Comparison of ENCODE assay signal across 11 mouse cellular contexts in genomic region chr11:95875804-95876203, GRCm38 (mm10). TPM values are rescaled to one million over a fixed set of nuclear protein-coding genes. Genes with fewer than 3 reads are reported as not detected.
DNase-seq lines count a peak whose midpoint lies in the region; ATAC-seq and TF ChIP-seq lines count a peak whose summit lies in the region.
"Had no signal": no experiment of that assay in that cellular context is flagged by ENCODE, and none has a peak within 500 bp of the region (broad histone marks: within the 10 kb centered on the region; RNA-seq: fewer than 3 reads in every experiment).

No protein-coding gene starts in this region.

- ATAC-seq in kidney, embryonic 16.5 days (ENCODE audit: low FRiP score, low TSS enrichment) = no peak
- ATAC-seq: intestine, embryonic 15.5 days had no signal

- H3K4me1 ChIP-seq in cerebellum, adult 2 months (ENCODE audit: control insufficient read depth, insufficient read depth, low read length) = no peaks in the 10 kb centered on the region
- H3K4me1 ChIP-seq in limb, embryonic 10.5 days = peaks cover 7% of the 10 kb centered on the region; the same call in 1 of the 2 replicates
- no peaks in the 10 kb centered on the region for H3K4me1 ChIP-seq in kidney, embryonic 16.5 days (ENCODE audit: insufficient read depth, low read length)
- H3K4me1 ChIP-seq: embryonic facial prominence, embryonic 12.5 days; intestine, embryonic 15.5 days had no signal

- H3K27me3 ChIP-seq in cerebellum, adult 2 months (ENCODE audit: control insufficient read depth, insufficient read depth, low read length) = no peaks in the 10 kb centered on the region
- H3K27me3 ChIP-seq in limb, embryonic 10.5 days (ENCODE audit: low read depth, poor library complexity, severe bottlenecking) = no peaks in the 10 kb centered on the region
- no peaks in the 10 kb centered on the region for H3K27me3 ChIP-seq in kidney, embryonic 16.5 days (ENCODE audit: insufficient read depth, low read length)
- H3K27me3 ChIP-seq: intestine, embryonic 15.5 days had no signal

- H3K9ac ChIP-seq in kidney, embryonic 16.5 days (replicated peaks; ENCODE audit: low read length) = no peak overlapping the region
- H3K9ac ChIP-seq: embryonic facial prominence, embryonic 12.5 days; intestine, embryonic 15.5 days had no signal

- no peaks in the 10 kb centered on the region for H3K36me3 ChIP-seq in limb, embryonic 10.5 days
- H3K36me3 ChIP-seq in kidney, embryonic 16.5 days (ENCODE audit: insufficient read depth, low read length) = no peaks in the 10 kb centered on the region
- H3K36me3 ChIP-seq: embryonic facial prominence, embryonic 12.5 days; intestine, embryonic 15.5 days had no signal

- no peaks in the 10 kb centered on the region for H3K9me3 ChIP-seq in limb, embryonic 10.5 days (replicated peaks)
- H3K9me3 ChIP-seq in kidney, embryonic 16.5 days (ENCODE audit: low read length) = no peaks in the 10 kb centered on the region
- H3K9me3 ChIP-seq: embryonic facial prominence, embryonic 12.5 days; intestine, embryonic 15.5 days had no signal

- H3K27ac ChIP-seq in cerebellum, adult 2 months (ENCODE audit: insufficient read depth, low read length) = no peak overlapping the region
- H3K27ac ChIP-seq in limb, embryonic 10.5 days = no peak overlapping the region
- no peak overlapping the region for H3K27ac ChIP-seq in kidney, embryonic 16.5 days (ENCODE audit: low read length)
- H3K27ac ChIP-seq: embryonic facial prominence, embryonic 12.5 days; intestine, embryonic 15.5 days; macrophage had no signal

- intact Hi-C loops in heart, postnatal 14 days (cut with DNase I) = loop anchor here (10.0 kb wide), 1 partner anchor 259 kb away; the partner anchor contains the start of gene Ttll6

- WGBS in cerebellum, adult 2 months = 25% methylated on average over 9 of the region's 9 CpGs
- WGBS in limb, embryonic 10.5 days = 32% methylated on average over 9 of the region's 9 CpGs
- 31% methylated on average over 9 of the region's 9 CpGs for WGBS in kidney, embryonic 16.5 days

- DNase-seq in cerebellum, adult 2 months = no peak
- no peak for DNase-seq in cerebellum, adult 11-12 months
- DNase-seq in thymus, postnatal 0 days (ENCODE audit: low spot score) = peak; percentile 40
- no peak for DNase-seq in thymus, adult 18-20 months
- DNase-seq in limb, embryonic 10.5 days (ENCODE audit: low spot score) = no peak
- DNase-seq in ovary, postnatal 36 days (ENCODE audit: low spot score) = no peak
- no peak for DNase-seq in heart, postnatal 14 days

- peak overlapping the region; percentile 14 for H3K4me3 ChIP-seq in cerebellum, adult 2 months (replicated peaks; ENCODE audit: insufficient read depth, low read depth, low read length)
- peak overlapping the region; percentile 28; the same call in 1 of the 2 replicates for H3K4me3 ChIP-seq in limb, embryonic 10.5 days
- no peak overlapping the region for H3K4me3 ChIP-seq in kidney, embryonic 16.5 days (ENCODE audit: low read length)
- H3K4me3 ChIP-seq: embryonic facial prominence, embryonic 12.5 days; intestine, embryonic 15.5 days had no signal

- no peak for TF ChIP-seq POLR2A in cerebellum, adult 2 months (IDR thresholded peaks at IDR 0.05; ENCODE audit: borderline replicate concordance, insufficient read depth, low read length)

- TF ChIP-seq CTCF in cerebellum, adult 2 months (IDR thresholded peaks at IDR 0.05; ENCODE audit: borderline replicate concordance, insufficient read depth, low read depth, low read length) = no peak

- no peak overlapping the region; the same call in 1 of the 2 replicates for H3K4me2 ChIP-seq in kidney, embryonic 16.5 days (replicated peaks; ENCODE audit: low read depth, low read length)
- H3K4me2 ChIP-seq: embryonic facial prominence, embryonic 12.5 days; intestine, embryonic 15.5 days had no signal

RNA-seq across cellular contexts. Expression of gene Abi3, which starts 33.5 kb away (rescaled TPM):
- 3.2 and 3.9 TPM in 2 replicates for polyA plus RNA-seq in cerebellum, adult 2 months (2012; rRNA removed)
- 181 and 185 TPM in 2 replicates for polyA plus RNA-seq in thymus, postnatal 0 days (2015; fragmentation: Nextera tagmentation; extraction: Ambion mirVana)
- 4.0 and 4.4 TPM in 2 replicates for polyA plus RNA-seq in limb, embryonic 10.5 days (2016; fragmentation: Nextera tagmentation; extraction: Ambion mirVana)
- 11.7 and 14.1 TPM in 2 replicates for polyA plus RNA-seq in kidney, embryonic 16.5 days (2015; fragmentation: Nextera tagmentation; extraction: Ambion mirVana)
- 10 to 100 TPM; 20.7 to 21.0 TPM for total RNA-seq in heart, postnatal 14 days (2021)

RNA-seq across cellular contexts. Expression of gene Gngt2, which starts 38.8 kb away (rescaled TPM):
- 3.5 and 5.4 TPM in 2 replicates for polyA plus RNA-seq in cerebellum, adult 2 months (2012; rRNA removed)
- 92.9 and 111 TPM in 2 replicates for polyA plus RNA-seq in thymus, postnatal 0 days (2015; fragmentation: Nextera tagmentation; extraction: Ambion mirVana)
- polyA plus RNA-seq in limb, embryonic 10.5 days (2016; fragmentation: Nextera tagmentation; extraction: Ambion mirVana) = 8.9 and 9.3 TPM in 2 replicates
- 21.0 and 24.2 TPM in 2 replicates for polyA plus RNA-seq in kidney, embryonic 16.5 days (2015; fragmentation: Nextera tagmentation; extraction: Ambion mirVana)
- 10 to 100 TPM; 18.3 to 20.0 TPM for total RNA-seq in heart, postnatal 14 days (2021)

RNA-seq across cellular contexts. Expression of gene B4galnt2, which starts 38.9 kb away (rescaled TPM):
- not detected in 2 replicates for polyA plus RNA-seq in cerebellum, adult 2 months (2012; rRNA removed)
- polyA plus RNA-seq in thymus, postnatal 0 days (2015; fragmentation: Nextera tagmentation; extraction: Ambion mirVana) = 1.1 and 1.2 TPM in 2 replicates
- 0.10 TPM in 1 of 2 replicates, not detected in the other for polyA plus RNA-seq in limb, embryonic 10.5 days (2016; fragmentation: Nextera tagmentation; extraction: Ambion mirVana)
- 1.4 and 1.9 TPM in 2 replicates for polyA plus RNA-seq in kidney, embryonic 16.5 days (2015; fragmentation: Nextera tagmentation; extraction: Ambion mirVana)
- not detected for total RNA-seq in heart, postnatal 14 days (2021)
- polyA plus RNA-seq: embryonic facial prominence, embryonic 12.5 days had no signal

RNA-seq across cellular contexts. Expression of gene Phospho1, which starts 51.5 kb away (rescaled TPM):
- polyA plus RNA-seq in cerebellum, adult 2 months (2012; rRNA removed) = 110 and 122 TPM in 2 replicates
- polyA plus RNA-seq in thymus, postnatal 0 days (2015; fragmentation: Nextera tagmentation; extraction: Ambion mirVana) = 0.36 and 0.46 TPM in 2 replicates
- polyA plus RNA-seq in limb, embryonic 10.5 days (2016; fragmentation: Nextera tagmentation; extraction: Ambion mirVana) = not detected in 2 replicates
- polyA plus RNA-seq in kidney, embryonic 16.5 days (2015; fragmentation: Nextera tagmentation; extraction: Ambion mirVana) = not detected in 2 replicates
- total RNA-seq in heart, postnatal 14 days (2021) = 100 to 1,000 TPM; 172 to 179 TPM
- polyA plus RNA-seq: embryonic facial prominence, embryonic 12.5 days had no signal

Comparison
In these comparisons a context has a peak if more than half of its experiments do, and no peak if none do; other contexts are left out.
1. RNA of gene Abi3, which starts 33.5 kb away (polyA plus RNA-seq): 181 to 185 TPM in thymus, postnatal 0 days; 11.7 to 14.1 TPM in kidney, embryonic 16.5 days, 4.0 to 4.4 TPM in limb, embryonic 10.5 days and 3.2 to 3.9 TPM in cerebellum, adult 2 months; every median in the first group is over 10 times any median in the second.